Mouse (Mus musculus) common myeloid progenitor, adult 5-6 weeks (primary cell): Measurements from ENCODE around the gene Hoxb7. TPM values are rescaled to one million over a fixed set of nuclear protein-coding genes. Genes with fewer than 3 reads are reported as not detected.

Experiments
- ATAC-seq: replicated peaks from 2 replicates; pipeline ENCODE4 v1.8.0; 2016; ENCODE audit warnings: low read depth, mild to moderate bottlenecking, moderate TSS enrichment, inconsistent platforms; ENCODE audit not compliant: poor library complexity, severe bottlenecking
- total RNA-seq: library from RNA; stranded (forward); fragments of 200-1000, 187-1606 nt; gene quantifications from 2 replicates; pipeline ENCODE4 v1.2.3, GENCODE M21; 2017

Hoxb7 gene
- total RNA-seq, 1 experiment from 2014 or later, result not detected

GRCm38 (mm10) chr11:96267021-96267920 is 19.2 kb upstream of the Hoxb7 start:
- ATAC-seq, result no peak

- ATAC-seq, result no peak
Measured at GRCm38 (mm10) chr11:96268031-96268745, 18.2 kb upstream of the Hoxb7 start.

GRCm38 (mm10) chr11:96269869-96270268 is 16.6 kb upstream of the Hoxb7 start:
- no peak for ATAC-seq

- ATAC-seq, result peak; percentile 42; the same call in 1 of the 2 replicates
Measured at GRCm38 (mm10) chr11:96270996-96271540, 15.4 kb upstream of the Hoxb7 start, which contains the start of gene Hoxb9. Hoxb9 (plus strand) TSS chr11:96271457.

GRCm38 (mm10) chr11:96271541-96272011 is 14.8 kb upstream of the Hoxb7 start:
- no peak for ATAC-seq

- no peak for ATAC-seq
Measured at GRCm38 (mm10) chr11:96272024-96272921, 14.2 kb upstream of the Hoxb7 start.

- ATAC-seq, result no peak
Measured at GRCm38 (mm10) chr11:96274428-96274827, 12.0 kb upstream of the Hoxb7 start.

- ATAC-seq, result no peak
Measured at GRCm38 (mm10) chr11:96275896-96276295, 10.5 kb upstream of the Hoxb7 start.

GRCm38 (mm10) chr11:96277151-96278044 is 9.0 kb upstream of the Hoxb7 start:
- no peak for ATAC-seq

GRCm38 (mm10) chr11:96278324-96278723 is 8.1 kb upstream of the Hoxb7 start:
- no peak for ATAC-seq

- peak; percentile 87 for ATAC-seq
Measured at GRCm38 (mm10) chr11:96278773-96279172, 7.7 kb upstream of the Hoxb7 start.

- no peak for ATAC-seq
Measured at GRCm38 (mm10) chr11:96279421-96280233, 6.8 kb upstream of the Hoxb7 start.

GRCm38 (mm10) chr11:96280399-96281378 is 5.7 kb upstream of the Hoxb7 start:
- no peak for ATAC-seq

GRCm38 (mm10) chr11:96281396-96281795 is 5.0 kb upstream of the Hoxb7 start:
- no peak for ATAC-seq

GRCm38 (mm10) chr11:96281855-96282570 is 4.4 kb upstream of the Hoxb7 start, which contains the start of gene Hoxb8:
Hoxb8 (plus strand) TSS chr11:96281905.
- ATAC-seq, result no peak

GRCm38 (mm10) chr11:96282795-96283430 is 3.5 kb upstream of the Hoxb7 start:
- no peak for ATAC-seq
